Mouse (Mus musculus): Measurements from ENCODE around the gene Tmem230.

Tmem230 gene

DNA sequence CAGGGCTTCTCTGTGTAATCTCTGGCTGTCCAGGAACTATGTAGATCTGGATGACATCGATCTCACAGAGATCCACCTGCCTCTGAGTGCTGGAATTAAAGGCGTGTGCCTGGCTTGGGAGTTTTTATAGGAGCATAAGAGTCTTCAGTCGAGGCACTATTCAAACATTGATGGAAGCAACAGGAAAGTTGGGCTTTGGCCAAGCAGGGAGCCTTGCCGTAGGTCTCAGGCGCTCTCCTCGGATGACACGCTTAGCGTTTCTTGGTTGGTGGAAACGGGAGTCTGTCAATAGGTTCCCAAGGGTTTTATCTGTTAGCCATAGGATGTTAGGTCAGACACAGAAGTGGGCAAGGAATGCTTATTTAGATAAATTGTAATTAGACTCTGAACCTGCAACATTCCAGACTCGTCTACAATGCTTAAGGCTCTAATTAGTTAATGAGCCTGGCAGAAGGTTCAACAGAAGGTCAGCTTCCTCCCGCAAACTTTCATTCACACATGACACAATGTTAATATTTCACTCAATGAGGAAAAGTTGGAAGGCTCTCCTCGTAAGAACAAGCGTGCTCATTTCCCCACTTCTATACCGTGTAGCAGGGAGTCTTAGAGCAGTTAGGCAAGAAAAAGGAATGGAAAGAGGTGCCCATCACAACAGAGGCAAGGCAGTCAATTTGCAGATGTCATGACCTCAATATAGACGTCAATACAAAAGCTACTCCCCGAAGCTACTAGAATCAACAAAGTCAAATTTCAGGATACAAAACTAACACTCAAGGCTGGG is 13.4 kb downstream of the Tmem230 start:
- in situ Hi-C loops (cut with MboI, MseI): no loop called here

DNA sequence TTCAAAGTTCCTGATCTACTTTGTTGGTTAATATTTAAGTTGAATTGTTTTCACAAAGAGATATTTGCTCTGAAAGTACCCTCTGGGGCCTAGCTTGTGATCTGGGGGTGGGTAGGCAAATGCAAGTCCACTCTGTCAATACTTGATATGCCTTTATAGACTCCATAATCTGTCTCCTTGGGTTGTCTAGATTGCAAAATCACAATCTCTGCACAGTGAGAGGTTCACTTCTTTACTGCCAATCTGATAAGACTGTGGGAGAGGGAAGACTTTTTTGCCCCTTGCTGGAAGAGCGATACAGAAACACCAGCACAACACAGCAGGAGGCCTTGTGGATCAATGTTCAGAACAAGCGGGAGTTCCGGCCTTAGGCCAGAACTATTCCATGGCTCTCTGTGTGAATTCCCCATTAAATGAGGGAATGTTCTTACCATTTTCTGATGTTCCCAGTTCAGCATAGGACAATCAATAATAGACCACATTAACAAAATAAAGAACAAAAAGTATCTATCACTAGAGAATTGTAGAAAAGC is 15.1 kb downstream of the Tmem230 start:
- in situ Hi-C loops (cut with MboI, MseI): no loop called here

DNA sequence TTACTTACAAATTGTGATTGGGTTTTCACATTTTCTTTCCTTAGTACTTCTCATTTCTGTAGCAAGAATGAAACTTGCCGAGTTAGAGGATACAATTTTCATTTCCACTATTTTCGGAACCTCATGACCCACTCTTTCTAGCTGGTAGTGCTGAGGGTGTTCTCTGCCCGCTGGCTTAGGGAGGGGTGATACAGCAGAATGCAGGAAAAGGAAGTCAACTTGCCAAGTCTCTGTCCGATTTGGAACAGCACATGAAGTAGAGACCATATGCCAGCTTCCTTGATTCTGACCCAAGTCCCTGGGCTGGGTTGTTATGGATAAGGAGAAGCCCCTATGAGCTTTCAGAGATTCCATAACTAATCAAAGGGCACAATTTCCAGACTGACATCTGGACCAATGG is 23.2 kb downstream of the Tmem230 start:
- in situ Hi-C loops (cut with MboI, MseI): loop anchor here (5.0 kb wide), 1 partner anchor 242 kb away; no protein-coding TSS in a partner anchor

DNA sequence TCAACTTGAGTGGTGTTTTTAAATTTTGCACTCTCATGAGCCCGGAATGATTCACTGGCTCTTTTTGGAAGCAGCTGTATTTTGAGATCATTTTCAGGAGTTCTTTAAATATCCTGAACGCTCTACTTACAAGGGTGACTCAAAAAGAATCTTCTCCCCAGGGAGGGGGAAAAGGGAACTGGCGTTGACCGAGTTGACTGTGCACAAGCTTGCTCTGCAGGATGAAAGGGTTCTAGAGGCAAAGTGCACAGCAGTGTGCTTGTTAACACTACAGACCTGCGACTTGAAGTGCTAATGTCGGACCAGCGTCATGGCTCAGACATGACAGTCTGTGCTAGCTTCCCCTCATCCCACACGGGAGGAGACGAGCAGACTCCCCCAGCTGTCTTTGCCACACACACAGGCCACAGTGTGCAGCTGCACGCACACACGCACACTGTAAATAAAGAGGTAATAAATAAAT is 26.0 kb downstream of the Tmem230 start:
- in situ Hi-C loops (cut with MboI, MseI): loop anchor here (5.0 kb wide), 1 partner anchor 239 kb away; no protein-coding TSS in a partner anchor

DNA sequence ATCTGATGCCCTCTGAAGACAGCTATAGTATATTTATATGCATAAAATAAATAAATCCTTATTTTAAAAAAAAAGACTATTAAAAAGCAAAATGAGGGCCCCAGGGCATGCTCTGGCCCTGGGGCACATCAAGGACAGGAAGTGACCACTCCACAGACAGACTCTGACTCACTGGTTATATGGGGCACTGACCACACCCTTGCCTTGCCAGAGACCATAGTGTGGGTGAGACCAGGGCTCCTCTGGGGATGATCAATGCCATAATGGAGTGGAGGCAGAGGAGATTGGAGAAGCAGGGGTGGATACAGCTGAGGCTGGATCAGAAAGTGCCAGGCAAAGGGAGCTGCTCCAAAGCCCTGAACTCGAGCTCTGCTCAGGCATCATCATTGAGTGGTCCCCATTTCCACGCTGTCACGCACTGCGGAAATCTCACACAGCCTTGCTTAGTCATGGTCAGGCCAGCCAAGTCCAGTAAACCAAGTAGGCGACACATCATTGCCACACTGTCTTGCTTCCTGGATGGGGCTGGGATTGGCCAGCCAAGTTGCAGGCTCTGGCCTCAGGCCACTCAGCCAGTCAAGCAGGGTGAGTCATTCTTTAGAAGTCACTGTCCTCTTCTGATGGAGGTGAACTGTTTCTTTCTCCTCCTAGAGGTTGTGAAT is 35.5 kb downstream of the Tmem230 start:
- in situ Hi-C loops (cut with MboI, MseI): no loop called here

DNA sequence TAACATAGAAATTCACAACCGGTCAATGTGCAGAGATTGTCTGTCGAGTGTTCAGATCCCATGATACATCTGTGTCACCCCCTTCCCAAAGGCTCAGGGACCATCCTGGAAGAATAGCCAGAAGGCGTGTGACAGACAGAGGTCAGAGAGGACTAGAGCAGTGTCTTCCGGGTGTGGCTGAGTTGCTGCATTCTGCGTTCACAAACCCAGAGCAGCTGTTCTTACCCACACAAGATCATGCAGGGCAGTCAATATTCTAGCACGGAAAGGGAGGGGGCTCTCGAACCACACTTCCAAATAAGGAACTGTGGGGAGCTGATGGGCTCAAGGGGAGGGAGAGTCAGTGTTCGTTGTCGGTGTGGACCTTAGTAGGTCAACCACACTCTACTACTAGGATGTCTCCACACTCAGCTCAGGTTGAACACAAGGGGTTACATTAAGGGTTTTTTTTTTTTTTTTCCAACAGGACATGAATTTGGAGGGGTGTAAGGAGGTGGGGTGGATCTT is 36.7 kb downstream of the Tmem230 start:
- in situ Hi-C loops (cut with MboI, MseI): no loop called here

DNA sequence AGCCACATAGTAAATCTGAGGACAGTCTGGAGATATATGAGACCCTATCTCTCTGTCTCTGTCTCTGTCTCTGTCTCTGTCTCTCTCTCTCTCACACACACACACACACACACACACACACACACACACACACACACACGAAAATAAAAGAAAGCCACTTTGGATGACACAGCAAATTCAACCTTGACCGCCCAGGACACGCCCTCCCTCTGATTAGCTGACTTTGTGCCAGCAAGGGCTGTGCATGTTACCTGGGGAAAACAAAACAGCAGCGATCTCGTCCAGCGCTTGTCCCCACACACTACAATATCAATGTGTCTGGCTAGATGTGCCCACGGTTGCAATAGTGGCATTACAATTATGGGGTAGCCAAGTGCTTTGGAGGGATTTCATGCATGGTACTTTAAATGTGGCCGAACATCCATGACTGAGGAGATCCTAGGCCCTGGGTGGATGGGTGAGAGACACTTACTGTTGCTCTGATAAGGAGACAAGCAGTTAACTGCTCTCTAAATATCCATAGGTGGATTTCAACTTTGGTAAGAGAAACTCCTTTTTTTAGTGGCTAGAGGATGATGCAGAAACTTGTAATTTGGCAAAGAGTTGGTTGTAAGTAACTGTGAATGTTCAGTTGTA is 39.2 kb downstream of the Tmem230 start:
- in situ Hi-C loops (cut with MboI, MseI): no loop called here

DNA sequence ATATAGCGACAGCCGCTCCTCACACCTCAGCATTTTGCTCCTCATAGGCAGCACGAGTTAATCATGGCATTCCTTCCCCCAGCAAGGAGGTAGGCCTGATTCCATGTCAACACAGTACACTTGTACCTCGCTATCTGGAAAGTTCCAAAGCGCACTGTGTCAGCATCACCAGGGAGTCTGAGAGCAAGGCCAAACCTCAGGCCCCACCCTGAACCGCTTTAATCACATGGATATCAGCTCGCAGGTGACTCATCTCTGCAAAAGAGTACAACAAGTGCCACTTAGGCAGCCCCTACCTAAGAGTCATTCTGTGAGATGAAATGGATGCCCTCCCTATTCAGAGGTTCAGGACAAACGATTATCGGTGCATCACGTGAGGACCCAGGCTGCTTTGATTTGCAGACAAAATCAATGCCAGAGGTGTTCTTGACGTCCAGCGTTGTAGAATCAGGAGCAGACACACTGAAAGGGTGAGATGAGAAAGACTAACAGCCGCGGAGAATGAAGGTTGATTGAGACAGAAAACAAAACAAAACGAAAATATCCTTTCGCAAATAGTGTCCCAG is 41.2 kb downstream of the Tmem230 start:
- in situ Hi-C loops (cut with MboI, MseI): no loop called here

DNA sequence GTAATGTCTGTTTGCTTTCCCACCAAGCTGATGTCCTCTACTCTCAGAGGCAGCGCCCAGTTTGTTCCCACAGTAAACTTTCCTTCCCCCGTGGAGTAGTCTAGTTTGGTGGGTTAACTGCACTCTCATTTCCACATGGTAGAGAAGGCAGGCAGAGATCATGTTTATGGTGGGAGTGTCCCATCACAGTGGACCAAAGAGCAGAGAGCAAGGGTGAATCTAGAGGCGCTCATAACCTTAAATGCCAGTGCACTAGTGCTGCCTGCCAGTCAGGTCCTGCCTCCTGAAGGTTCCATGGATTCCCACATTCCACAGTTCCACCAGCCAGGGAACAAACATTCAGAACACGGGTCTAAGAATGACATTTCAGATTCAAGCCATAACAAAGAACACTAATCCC is 42.1 kb downstream of the Tmem230 start:
- in situ Hi-C loops (cut with MboI, MseI): no loop called here

DNA sequence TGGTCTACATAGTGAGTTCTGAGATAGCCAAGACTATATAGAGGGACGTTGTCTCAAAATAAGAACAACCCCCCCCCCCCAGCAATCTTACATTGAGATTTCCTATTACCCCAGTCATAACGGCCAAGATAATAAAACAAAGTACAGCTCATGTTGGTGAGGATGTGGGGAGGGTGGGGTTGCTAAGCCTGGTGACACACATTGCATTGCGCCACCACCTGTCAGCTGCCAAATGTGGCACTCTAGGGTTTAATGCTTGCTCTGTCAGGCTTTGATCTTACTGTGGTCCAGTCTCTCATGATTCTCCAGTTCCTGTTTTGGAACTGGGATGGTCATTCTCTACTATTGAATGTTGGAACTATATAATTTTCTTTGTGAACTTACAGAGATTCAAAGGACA is 43.8 kb downstream of the Tmem230 start:
- in situ Hi-C loops (cut with MboI, MseI): no loop called here

DNA sequence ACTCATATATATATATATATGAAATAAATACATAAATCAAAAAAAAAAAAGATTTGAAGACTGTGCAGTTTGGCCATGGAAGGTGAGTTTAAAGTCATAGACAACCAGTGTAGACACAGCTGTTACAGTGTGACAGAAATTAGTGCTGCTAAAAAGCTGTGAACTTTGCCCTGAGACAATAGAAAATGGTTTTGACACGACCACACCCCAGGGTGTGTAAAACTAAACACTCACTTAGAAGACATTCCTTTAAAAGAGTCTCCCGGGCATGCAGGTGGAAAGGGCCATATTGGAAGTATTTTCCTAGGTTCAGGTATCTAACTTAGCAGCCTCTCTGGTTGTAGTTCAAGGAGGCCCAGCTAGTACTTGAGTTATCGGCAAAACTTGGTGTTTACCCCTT is 44.4 kb downstream of the Tmem230 start:
- in situ Hi-C loops (cut with MboI, MseI): no loop called here

DNA sequence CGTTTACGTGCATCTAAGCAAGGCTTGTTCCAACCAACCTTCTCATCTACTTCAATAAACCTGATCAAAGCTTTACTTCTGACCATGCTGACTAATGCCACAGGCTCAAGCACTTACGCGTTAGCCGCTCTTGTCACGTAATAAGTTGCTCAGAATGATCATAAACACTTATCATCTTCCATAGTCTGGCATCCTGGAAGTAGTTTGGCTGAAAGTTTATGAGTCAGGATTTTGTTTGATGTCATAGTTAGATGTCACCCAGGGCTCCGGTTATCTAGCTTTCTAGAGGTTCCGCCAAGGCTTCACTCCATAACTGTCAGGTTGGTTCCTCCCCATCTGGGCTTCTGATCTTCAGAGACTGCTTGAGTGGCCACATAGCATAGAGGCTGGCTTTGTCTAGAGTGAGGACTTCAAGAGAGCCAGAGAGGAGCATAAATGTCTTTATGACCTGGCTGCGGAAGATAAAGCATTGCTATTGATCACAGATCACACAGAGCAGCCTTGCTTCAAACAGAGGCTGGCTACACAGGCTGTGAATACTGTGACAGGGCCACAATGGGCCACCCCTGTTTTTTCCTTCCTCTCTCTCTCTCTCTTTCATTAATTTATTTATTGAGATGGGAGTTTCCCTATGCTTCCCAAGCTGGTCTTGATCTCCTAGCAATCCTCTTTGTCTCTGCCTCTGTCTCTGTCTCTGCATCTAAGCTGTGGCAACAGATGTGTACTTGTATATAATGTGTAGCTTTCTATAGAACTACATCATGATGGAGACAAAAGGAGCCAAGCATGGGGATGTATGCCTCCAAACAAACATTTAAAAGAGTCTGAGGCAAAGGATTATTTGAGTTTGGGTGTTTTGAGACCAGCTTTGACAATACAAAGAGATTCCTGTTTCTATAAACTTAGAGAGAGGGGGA is 49.3 kb downstream of the Tmem230 start:
- in situ Hi-C loops (cut with MboI, MseI): no loop called here

DNA sequence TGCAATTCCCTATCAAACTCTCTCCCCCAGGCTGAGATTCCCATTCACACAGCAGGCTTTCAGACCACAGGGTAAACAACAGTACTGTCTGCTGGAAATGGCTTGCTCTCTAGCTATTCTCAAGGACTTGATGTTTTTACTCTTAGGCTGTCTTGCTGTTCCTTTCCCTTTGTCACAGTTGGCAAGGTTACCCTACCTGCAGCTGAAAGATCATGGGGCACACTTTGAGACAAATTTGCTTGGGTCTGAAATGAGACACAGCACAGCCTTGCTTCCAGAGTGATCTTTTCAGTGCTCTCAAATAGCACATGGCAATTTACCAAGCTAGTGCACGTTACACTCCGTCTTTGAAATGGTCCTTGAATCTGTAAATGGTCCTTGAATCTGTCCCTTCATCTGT is 52.0 kb downstream of the Tmem230 start:
- in situ Hi-C loops (cut with MboI, MseI): no loop called here

DNA sequence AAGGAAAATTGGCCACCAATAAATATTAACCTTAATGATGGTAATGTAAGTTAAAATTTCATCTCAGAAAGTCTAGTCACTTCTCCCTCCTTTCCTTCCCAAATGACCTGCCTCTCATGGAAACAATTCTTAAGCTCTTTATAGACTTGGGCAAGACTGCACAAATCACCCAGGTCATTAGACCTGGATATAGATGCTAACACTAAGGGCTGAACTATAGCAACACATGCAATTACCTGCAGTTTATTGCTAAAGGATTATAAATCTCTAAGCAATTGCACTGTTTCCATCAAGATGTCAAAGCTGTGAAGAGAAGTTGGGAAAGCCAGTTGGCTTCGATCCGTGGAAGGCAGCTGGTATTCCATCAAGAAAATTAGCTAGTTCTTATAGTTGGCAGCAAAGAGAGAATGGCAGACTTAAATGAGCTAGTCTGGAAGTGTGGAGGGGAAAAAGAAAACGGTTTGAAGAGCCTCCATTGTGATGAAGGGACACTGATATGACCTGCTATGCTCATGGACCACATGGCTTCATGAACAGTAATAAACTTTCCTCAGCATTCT is 56.9 kb downstream of the Tmem230 start:
- in situ Hi-C loops (cut with MboI, MseI): no loop called here

Data from T-helper 2 cell (primary cell).